Mouse (Mus musculus) CH12.LX (cell line): ENCODE measurements at regions not wholly inside any gene's neighbourhood (a gene's known extent, or its start where the extent isn't known, plus 50 kb on each side); places are given as distances from the start of the nearest gene placed in this dataset.

Experiments
- SMC3 ChIP-seq: IDR thresholded peaks from 2 replicates; pipeline ENCODE4 v1.6.1; 2011; ENCODE audit warnings: low read depth, low read length, improper control_type of control experiment
- USF1 ChIP-seq: IDR thresholded peaks from 2 replicates; pipeline ENCODE4 v1.6.1; 2014; ENCODE audit warnings: low read depth, mild to moderate bottlenecking, inconsistent platforms, low read length, improper control_type of control experiment
- ZC3H11A ChIP-seq: IDR thresholded peaks from 2 replicates; pipeline ENCODE4 v1.6.1; 2012; ENCODE audit warnings: low read depth, mild to moderate bottlenecking, inconsistent platforms, low read length, improper control_type of control experiment

GRCm38 (mm10) chr12:119839119-119839518 is 106.5 kb upstream of the Tmem196 start:
- TF ChIP-seq ZC3H11A, result no peak
- no peak for TF ChIP-seq USF1
- TF ChIP-seq SMC3, result no peak
